Mouse (Mus musculus): ENCODE data around the gene Fbxo31. TPM values are rescaled to one million over a fixed set of nuclear protein-coding genes. Genes with fewer than 3 reads are reported as not detected.

The Fbxo31 gene
- polyA plus RNA-seq, 1 experiment from 2014 or later, result 39.6 TPM

DNA sequence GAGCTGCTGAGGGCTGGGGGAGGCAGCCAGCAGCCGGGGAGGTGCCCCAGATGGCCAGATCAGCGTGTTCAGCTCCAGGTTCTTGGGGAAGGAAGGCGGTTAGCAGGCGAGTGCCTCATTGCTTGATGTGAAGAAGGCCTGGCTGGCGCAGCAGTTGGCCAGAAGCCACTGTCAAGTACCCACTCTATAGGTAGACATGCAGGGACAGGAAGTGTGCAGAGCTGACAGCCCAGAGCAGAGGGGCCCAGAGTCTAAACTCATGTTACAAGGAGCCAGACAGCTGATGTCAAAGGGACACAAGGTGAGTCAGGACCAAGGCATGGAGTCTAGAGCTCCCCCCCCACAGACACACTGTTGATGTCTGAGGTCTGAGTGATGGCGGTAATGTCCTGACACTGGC is 28.6 kb downstream of the Fbxo31 start:
- Histone ChIP-seq H3K4me1 (ENCODE audit: control insufficient read depth, insufficient read depth, low read length) (no peaks in the 10 kb centered on the region), H3K27me3 (ENCODE audit: control insufficient read depth, insufficient read depth, low read length) (no peaks in the 10 kb centered on the region), H3K4me2 (ENCODE audit: low read depth, low read length) (no peak overlapping the region), H3K9me3 (ENCODE audit: control insufficient read depth, low read length) (no peaks in the 10 kb centered on the region), H3K4me3 (ENCODE audit: low read depth, low read length) (no peak overlapping the region), H3K27ac (ENCODE audit: low read depth, low read length) (no peak overlapping the region), H3K9ac (replicated peaks; ENCODE audit: low read depth, low read length) (no peak overlapping the region), H3K36me3 (ENCODE audit: control insufficient read depth, insufficient read depth, low read length) (peaks cover 23% of the 10 kb centered on the region)
- ATAC-seq (ENCODE audit: low read depth), result no peak
- 89% methylated on average over 6 of the region's 6 CpGs for WGBS

DNA sequence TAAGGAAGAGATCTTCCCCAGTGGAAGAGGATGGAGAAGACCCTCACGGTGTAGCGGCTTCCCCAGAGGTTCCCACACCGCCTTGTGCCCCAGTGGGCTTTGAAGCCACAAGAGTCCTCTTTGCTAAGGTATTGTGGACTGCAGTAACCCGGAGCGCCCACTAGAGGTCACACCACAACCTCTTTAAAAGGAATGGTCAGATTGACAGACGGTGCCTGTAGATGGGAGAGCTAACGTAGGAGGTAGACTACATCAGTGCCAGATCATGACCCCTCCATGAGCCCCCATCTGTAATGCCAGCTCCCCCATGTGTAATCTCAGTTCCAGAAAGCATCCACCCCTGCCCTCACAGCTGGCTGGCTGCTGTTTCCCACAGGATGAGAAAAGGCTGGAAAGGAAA is 31.5 kb downstream of the Fbxo31 start:
- peak; percentile 11; the same call in 1 of the 2 replicates for ATAC-seq (ENCODE audit: low read depth)
- Histone ChIP-seq H3K4me1 (ENCODE audit: control insufficient read depth, insufficient read depth, low read length) (no peaks in the 10 kb centered on the region), H3K4me2 (ENCODE audit: low read depth, low read length) (no peak overlapping the region), H3K36me3 (ENCODE audit: control insufficient read depth, insufficient read depth, low read length) (0 out of 2 replicates have a peak, but pooled peaks cover 2% of the 10 kb centered on the region), H3K9ac (replicated peaks; ENCODE audit: low read depth, low read length) (no peak overlapping the region), H3K27ac (ENCODE audit: low read depth, low read length) (no peak overlapping the region), H3K9me3 (ENCODE audit: control insufficient read depth, low read length) (no peaks in the 10 kb centered on the region), H3K27me3 (ENCODE audit: control insufficient read depth, insufficient read depth, low read length) (no peaks in the 10 kb centered on the region), H3K4me3 (ENCODE audit: low read depth, low read length) (no peak overlapping the region)
- WGBS, result 10% methylated on average over 7 of the region's 7 CpGs

DNA sequence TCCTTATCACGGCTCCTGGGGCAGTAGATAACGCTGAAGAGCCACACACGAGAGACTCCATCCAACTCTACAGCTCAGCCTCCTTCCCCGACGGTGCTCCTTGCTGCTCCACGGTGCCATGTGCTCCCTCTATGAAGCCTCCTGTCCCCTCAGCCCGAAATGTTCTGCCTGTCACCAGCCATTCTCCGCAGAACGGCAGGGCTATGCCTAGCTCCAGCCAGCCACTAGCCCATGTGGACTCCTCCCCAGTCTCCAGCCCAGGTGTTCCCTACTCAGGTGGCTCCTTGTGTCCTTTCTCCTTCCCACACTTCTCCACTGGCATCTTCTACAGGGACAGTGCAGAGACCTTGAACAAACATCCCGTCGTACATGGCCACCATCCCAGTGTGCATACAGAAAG is 33.7 kb downstream of the Fbxo31 start:
- Histone ChIP-seq H3K4me2 (ENCODE audit: low read depth, low read length) (no peak overlapping the region), H3K27me3 (ENCODE audit: control insufficient read depth, insufficient read depth, low read length) (no peaks in the 10 kb centered on the region), H3K9ac (replicated peaks; ENCODE audit: low read depth, low read length) (no peak overlapping the region), H3K27ac (ENCODE audit: low read depth, low read length) (no peak overlapping the region), H3K4me1 (ENCODE audit: control insufficient read depth, insufficient read depth, low read length) (no peaks in the 10 kb centered on the region), H3K4me3 (ENCODE audit: low read depth, low read length) (no peak overlapping the region), H3K9me3 (ENCODE audit: control insufficient read depth, low read length) (no peaks in the 10 kb centered on the region), H3K36me3 (ENCODE audit: control insufficient read depth, insufficient read depth, low read length) (no peaks in the 10 kb centered on the region)
- ATAC-seq (ENCODE audit: low read depth), result no peak
- 79% methylated on average over 11 of the region's 11 CpGs for WGBS

DNA sequence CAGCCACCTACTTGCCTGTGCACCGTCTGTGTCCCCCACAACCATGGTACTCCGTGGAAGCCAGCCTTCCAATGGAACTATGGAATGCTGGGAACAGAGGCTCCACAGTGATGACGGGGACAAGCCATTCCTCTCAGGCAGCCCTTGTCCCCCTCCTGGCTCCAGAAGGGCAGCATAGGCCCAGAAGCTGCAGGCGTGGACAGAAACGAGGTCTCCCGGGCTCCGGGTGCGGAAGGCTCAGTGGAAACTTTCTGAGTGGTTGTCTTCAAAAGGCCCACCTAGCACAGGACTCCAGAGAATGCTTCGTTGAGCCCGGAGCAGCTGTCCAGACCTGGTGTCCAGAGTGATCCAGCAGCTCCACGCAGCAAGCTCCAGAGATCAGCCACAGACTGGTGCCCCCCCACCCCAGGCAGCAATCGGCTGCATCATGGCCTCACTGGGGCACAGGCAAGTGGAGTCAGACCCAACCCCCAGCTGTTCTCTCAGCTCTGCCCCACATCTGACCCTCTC is 34.3 kb downstream of the Fbxo31 start, which contains the start of gene 1700018B08Rik:
Gene 1700018B08Rik, minus strand, starts transcription at position 45 of the 510 bp plus-strand sequence.
- Histone ChIP-seq H3K4me3 (ENCODE audit: low read depth, low read length) (no peak within 1 kb of the TSS), H3K9me3 (ENCODE audit: control insufficient read depth, low read length) (no peaks in the 10 kb centered on the region), H3K36me3 (ENCODE audit: control insufficient read depth, insufficient read depth, low read length) (no peaks in the 10 kb centered on the region), H3K9ac (replicated peaks; ENCODE audit: low read depth, low read length) (no peak within 1 kb of the TSS), H3K4me1 (ENCODE audit: control insufficient read depth, insufficient read depth, low read length) (no peaks in the 10 kb centered on the region), H3K27ac (ENCODE audit: low read depth, low read length) (no peak within 1 kb of the TSS), H3K27me3 (ENCODE audit: control insufficient read depth, insufficient read depth, low read length) (no peaks in the 10 kb centered on the region), H3K4me2 (ENCODE audit: low read depth, low read length) (no peak within 1 kb of the TSS)
- WGBS, result 86% methylated on average over 12 of the region's 12 CpGs
- no peak for ATAC-seq (ENCODE audit: low read depth)

DNA sequence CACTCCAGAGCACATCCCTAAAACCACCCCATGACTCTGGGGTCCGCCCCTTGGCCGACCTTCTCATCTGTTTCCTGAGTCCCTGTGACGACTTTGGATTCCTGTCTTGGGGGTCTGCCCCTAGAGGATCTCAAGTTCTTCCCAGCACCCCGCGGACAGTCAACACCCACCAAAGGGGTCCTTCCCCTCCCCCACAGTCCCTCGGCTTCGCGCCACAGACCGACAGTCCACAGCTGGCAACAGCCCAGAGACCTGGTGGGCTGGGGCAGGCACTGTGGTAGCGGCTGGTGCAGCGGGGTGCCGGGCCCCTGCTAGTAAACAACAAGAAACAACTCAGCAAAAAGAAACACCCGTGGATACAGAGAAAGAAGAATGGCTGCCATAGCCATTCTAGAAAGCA is 35.7 kb downstream of the Fbxo31 start:
- ATAC-seq (ENCODE audit: low read depth), result no peak
- Histone ChIP-seq H3K4me2 (ENCODE audit: low read depth, low read length) (no peak overlapping the region), H3K27ac (ENCODE audit: low read depth, low read length) (no peak overlapping the region), H3K36me3 (ENCODE audit: control insufficient read depth, insufficient read depth, low read length) (no peaks in the 10 kb centered on the region), H3K9me3 (ENCODE audit: control insufficient read depth, low read length) (no peaks in the 10 kb centered on the region), H3K9ac (replicated peaks; ENCODE audit: low read depth, low read length) (no peak overlapping the region), H3K4me3 (ENCODE audit: low read depth, low read length) (no peak overlapping the region), H3K4me1 (ENCODE audit: control insufficient read depth, insufficient read depth, low read length) (no peaks in the 10 kb centered on the region), H3K27me3 (ENCODE audit: control insufficient read depth, insufficient read depth, low read length) (no peaks in the 10 kb centered on the region)
- 65% methylated on average over 13 of the region's 13 CpGs for WGBS

DNA sequence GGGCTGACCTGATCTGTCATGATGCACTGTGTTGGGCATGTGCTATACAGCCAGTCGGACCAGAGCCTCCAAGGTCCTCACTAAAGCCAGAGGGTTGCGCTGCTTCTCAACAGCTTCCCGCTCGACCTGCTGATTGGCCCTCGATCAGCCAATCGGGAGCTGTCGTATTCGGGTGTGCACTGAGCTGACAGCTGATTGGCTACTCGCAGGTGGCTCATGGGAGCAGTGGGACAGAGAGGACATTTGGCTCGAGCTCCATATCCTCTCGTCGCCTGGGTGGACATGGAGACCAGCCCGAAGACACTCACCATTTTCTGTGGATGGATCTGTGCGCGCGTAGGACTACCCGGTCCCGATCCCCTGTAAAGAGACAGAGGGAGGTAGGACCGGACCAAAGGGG is 36.7 kb downstream of the Fbxo31 start:
- no peak for ATAC-seq (ENCODE audit: low read depth)
- Histone ChIP-seq H3K4me2 (ENCODE audit: low read depth, low read length) (no peak overlapping the region), H3K9me3 (ENCODE audit: control insufficient read depth, low read length) (no peaks in the 10 kb centered on the region), H3K27ac (ENCODE audit: low read depth, low read length) (no peak overlapping the region), H3K36me3 (ENCODE audit: control insufficient read depth, insufficient read depth, low read length) (no peaks in the 10 kb centered on the region), H3K4me3 (ENCODE audit: low read depth, low read length) (no peak overlapping the region), H3K9ac (replicated peaks; ENCODE audit: low read depth, low read length) (no peak overlapping the region), H3K27me3 (ENCODE audit: control insufficient read depth, insufficient read depth, low read length) (no peaks in the 10 kb centered on the region), H3K4me1 (ENCODE audit: control insufficient read depth, insufficient read depth, low read length) (no peaks in the 10 kb centered on the region)
- 82% methylated on average over 19 of the region's 19 CpGs for WGBS

DNA sequence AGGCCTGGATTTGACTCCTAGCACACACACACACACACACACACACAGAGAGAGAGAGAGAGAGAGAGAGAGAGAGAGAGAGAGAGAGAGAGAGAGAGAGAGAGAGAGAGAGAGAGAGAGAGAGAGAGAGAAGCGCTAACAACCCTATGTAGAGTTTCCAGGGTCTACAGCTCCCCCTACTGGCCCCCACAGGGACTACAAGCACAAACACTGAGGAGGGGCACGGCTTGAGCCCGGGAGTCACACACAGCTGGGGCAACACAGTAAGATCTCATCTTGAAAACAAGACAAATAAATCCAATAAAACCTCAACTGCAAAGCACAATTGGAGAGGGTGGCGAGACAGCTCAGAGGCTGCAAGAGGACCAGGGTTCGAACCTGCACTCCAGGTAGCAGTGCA is 46.2 kb downstream of the Fbxo31 start:
- Histone ChIP-seq H3K36me3 (ENCODE audit: control insufficient read depth, insufficient read depth, low read length) (no peaks in the 10 kb centered on the region), H3K27ac (ENCODE audit: low read depth, low read length) (no peak overlapping the region), H3K4me3 (ENCODE audit: low read depth, low read length) (no peak overlapping the region), H3K4me1 (ENCODE audit: control insufficient read depth, insufficient read depth, low read length) (no peaks in the 10 kb centered on the region), H3K27me3 (ENCODE audit: control insufficient read depth, insufficient read depth, low read length) (no peaks in the 10 kb centered on the region), H3K4me2 (ENCODE audit: low read depth, low read length) (no peak overlapping the region), H3K9me3 (ENCODE audit: control insufficient read depth, low read length) (no peaks in the 10 kb centered on the region), H3K9ac (replicated peaks; ENCODE audit: low read depth, low read length) (no peak overlapping the region)
- ATAC-seq (ENCODE audit: low read depth), result no peak
- WGBS, result 49% methylated on average over 5 of the region's 5 CpGs

DNA sequence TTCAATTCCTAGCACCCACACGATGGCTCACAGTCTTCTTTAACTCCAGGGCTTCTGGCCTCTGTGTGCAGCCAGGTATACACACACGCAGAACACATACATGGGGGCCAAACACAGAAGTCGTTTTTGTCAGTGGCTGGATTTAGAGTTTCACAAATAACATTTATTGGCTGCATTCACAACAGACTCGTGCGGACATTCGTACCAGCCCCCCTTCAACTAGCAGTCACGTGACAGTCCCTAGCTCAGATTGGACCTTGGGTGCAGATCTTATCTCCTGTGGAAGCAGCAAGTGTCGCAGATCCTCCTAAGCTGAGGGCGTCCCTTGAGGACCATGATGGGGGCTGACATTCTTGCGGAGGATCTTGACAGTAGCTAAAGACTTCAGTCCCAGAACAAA is 48.0 kb downstream of the Fbxo31 start:
- Histone ChIP-seq H3K27me3 (ENCODE audit: control insufficient read depth, insufficient read depth, low read length) (no peaks in the 10 kb centered on the region), H3K4me1 (ENCODE audit: control insufficient read depth, insufficient read depth, low read length) (no peaks in the 10 kb centered on the region), H3K36me3 (ENCODE audit: control insufficient read depth, insufficient read depth, low read length) (no peaks in the 10 kb centered on the region), H3K27ac (ENCODE audit: low read depth, low read length) (no peak overlapping the region), H3K4me2 (ENCODE audit: low read depth, low read length) (no peak overlapping the region), H3K4me3 (ENCODE audit: low read depth, low read length) (no peak overlapping the region), H3K9me3 (ENCODE audit: control insufficient read depth, low read length) (no peaks in the 10 kb centered on the region), H3K9ac (replicated peaks; ENCODE audit: low read depth, low read length) (no peak overlapping the region)
- 85% methylated on average over 10 of the region's 10 CpGs for WGBS
- ATAC-seq (ENCODE audit: low read depth), result no peak

DNA sequence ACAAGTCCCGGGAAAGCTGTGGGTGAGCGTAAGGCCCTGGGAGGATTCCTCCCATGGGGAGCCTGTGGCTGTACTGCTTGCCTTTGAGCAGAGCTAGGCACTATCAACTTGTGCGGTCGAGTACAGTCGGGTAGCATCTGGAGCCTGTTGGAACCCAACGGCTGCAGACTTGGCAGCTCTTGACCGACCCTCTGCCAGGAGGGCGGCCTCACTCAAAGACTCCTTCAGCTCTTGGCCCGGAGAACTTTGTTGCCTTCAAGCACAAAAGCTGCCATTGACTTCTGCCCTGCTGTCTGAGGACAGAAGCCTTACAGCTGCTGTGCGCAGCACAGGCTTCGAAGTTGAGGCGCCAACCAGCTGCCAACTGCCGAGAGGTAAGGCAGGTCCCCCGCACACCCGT is 49.8 kb downstream of the Fbxo31 start:
- Histone ChIP-seq H3K9ac (replicated peaks; ENCODE audit: low read depth, low read length) (no peak overlapping the region), H3K4me2 (ENCODE audit: low read depth, low read length) (no peak overlapping the region), H3K27me3 (ENCODE audit: control insufficient read depth, insufficient read depth, low read length) (no peaks in the 10 kb centered on the region), H3K27ac (ENCODE audit: low read depth, low read length) (no peak overlapping the region), H3K4me3 (ENCODE audit: low read depth, low read length) (no peak overlapping the region), H3K9me3 (ENCODE audit: control insufficient read depth, low read length) (no peaks in the 10 kb centered on the region), H3K4me1 (ENCODE audit: control insufficient read depth, insufficient read depth, low read length) (no peaks in the 10 kb centered on the region), H3K36me3 (ENCODE audit: control insufficient read depth, insufficient read depth, low read length) (no peaks in the 10 kb centered on the region)
- 82% methylated on average over 15 of the region's 15 CpGs for WGBS
- ATAC-seq (ENCODE audit: low read depth), result no peak
